Mouse (Mus musculus) cerebellum, adult 2 months (tissue): ENCODE results near the gene Nek9.

Experiments
- CTCF ChIP-seq: fragments of 200-500 bp; IDR thresholded peaks from 2 replicates; pipeline ENCODE4 v1.5.1; 2011; ENCODE audit warnings: low read depth, mild to moderate bottlenecking, control low read depth, low read length, moderate library complexity, borderline replicate concordance; ENCODE audit not compliant: insufficient read depth
- POLR2A ChIP-seq: fragments of 200-500 bp; IDR thresholded peaks from 2 replicates; pipeline ENCODE4 v1.6.1; 2011; ENCODE audit warnings: low read length, control low read depth, borderline replicate concordance; ENCODE audit not compliant: insufficient read depth

DNA sequence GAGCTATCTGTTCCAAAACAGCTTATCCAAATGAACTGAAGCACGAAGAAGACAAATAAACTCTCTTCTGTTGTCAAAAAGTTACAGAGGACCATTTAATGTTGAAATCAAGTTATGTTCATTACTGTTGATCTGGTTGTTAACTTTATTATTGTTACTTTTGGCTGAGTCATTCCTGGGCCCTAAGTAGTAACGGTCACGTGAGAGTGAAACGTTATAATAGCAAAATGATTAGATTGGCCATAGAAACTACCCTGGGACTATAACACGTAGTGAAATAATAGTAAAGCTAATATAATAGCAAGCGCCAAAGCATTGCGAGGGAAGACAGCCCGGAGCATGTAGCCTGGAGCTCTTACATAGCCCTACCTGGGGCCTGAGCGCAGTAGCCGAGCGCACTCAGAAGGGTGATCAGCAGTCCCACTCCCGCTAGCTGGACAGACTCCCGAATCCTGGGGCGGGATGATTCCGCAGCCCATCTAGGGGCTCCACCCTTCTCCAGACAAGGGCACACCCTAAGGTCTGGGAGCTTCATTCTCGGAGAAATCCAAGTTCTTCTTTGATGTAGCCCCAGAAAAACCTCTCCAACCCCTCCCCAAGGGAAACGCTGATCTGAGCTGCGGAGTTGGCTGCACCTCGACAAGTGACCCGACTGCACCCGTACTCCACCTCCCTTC lies 51.2 kb downstream of the Nek9 start, which contains the start of gene Acyp1:
- TF ChIP-seq CTCF (no peak), POLR2A (no peak)
